Mouse (Mus musculus): Measurements from ENCODE around the gene Man1b1.

GRCm38 (mm10) chr2:25310969-25311368, 21.2 kb upstream of the Man1b1 start:
- TF ChIP-seq CTCF (IDR thresholded peaks at IDR 0.05; ENCODE audit: low read depth, low read length) (no peak), POLR2A (IDR thresholded peaks at IDR 0.05; ENCODE audit: borderline replicate concordance, low read depth, low read length) (no peak)
